Mouse (Mus musculus): Measurements from ENCODE around the gene Dnajc6. TPM values are rescaled to one million over a fixed set of nuclear protein-coding genes. Genes with fewer than 3 reads are reported as not detected.

Dnajc6 gene
- polyA plus RNA-seq, 1 experiment = 14.5 TPM

GRCm38 (mm10) chr4:101656056-101656455 lies 159.6 kb downstream of the Dnajc6 start:
- Histone ChIP-seq H3K27me3 (replicated peaks; ENCODE audit: control insufficient read depth, insufficient read depth, low read length) (no peaks in the 10 kb centered on the region), H3K4me3 (ENCODE audit: insufficient read depth, low read depth, low read length) (no peak overlapping the region), H3K27ac (ENCODE audit: insufficient read depth, low read depth, low read length) (0 out of 2 replicates have a peak overlapping the region, but pooled peaks have one; percentile 36), H3K4me1 (ENCODE audit: control insufficient read depth, insufficient read depth, low read length) (no peaks in the 10 kb centered on the region; the same call in 1 of the 2 replicates), H3K36me3 (ENCODE audit: control insufficient read depth, insufficient read depth, low read length) (no peaks in the 10 kb centered on the region; the same call in 1 of the 2 replicates)
- peak; percentile 66 for DNase-seq
- 59% methylated on average over 15 of the region's 15 CpGs for WGBS
- TF ChIP-seq CTCF (conservative IDR thresholded peaks at IDR 0.05; ENCODE audit: insufficient read depth, insufficient read length, low read depth, low read length) = no peak
- TF ChIP-seq POLR2A (IDR thresholded peaks at IDR 0.05; ENCODE audit: low read depth, low read length) = no peak

- 48% methylated on average over 6 of the region's 6 CpGs for WGBS
- no peak overlapping the region for H3K4me3 ChIP-seq (ENCODE audit: insufficient read depth, low read depth, low read length)
- peak overlapping the region; percentile 30 for H3K27ac ChIP-seq (ENCODE audit: insufficient read depth, low read depth, low read length)
- H3K36me3 ChIP-seq (ENCODE audit: control insufficient read depth, insufficient read depth, low read length) = no peaks in the 10 kb centered on the region; the same call in 1 of the 2 replicates
- H3K4me1 ChIP-seq (ENCODE audit: control insufficient read depth, insufficient read depth, low read length) = no peaks in the 10 kb centered on the region; the same call in 1 of the 2 replicates
- no peak for DNase-seq
- TF ChIP-seq CTCF (conservative IDR thresholded peaks at IDR 0.05; ENCODE audit: insufficient read depth, insufficient read length, low read depth, low read length) = no peak
- TF ChIP-seq POLR2A (IDR thresholded peaks at IDR 0.05; ENCODE audit: low read depth, low read length) = no peak
- H3K27me3 ChIP-seq (replicated peaks; ENCODE audit: control insufficient read depth, insufficient read depth, low read length) = no peaks in the 10 kb centered on the region
These were observed 160.6 kb downstream of the Dnajc6 start for GRCm38 (mm10) chr4:101656956-101657570.

- DNase-seq = peak; percentile 39
These were observed 167.8 kb downstream of the Dnajc6 start for GRCm38 (mm10) chr4:101664160-101664750.

GRCm38 (mm10) chr4:101664766-101665165 lies 168.3 kb downstream of the Dnajc6 start:
- 94% methylated on average over 4 of the region's 4 CpGs for WGBS
- no peaks in the 10 kb centered on the region for H3K27me3 ChIP-seq (replicated peaks; ENCODE audit: control insufficient read depth, insufficient read depth, low read length)
- TF ChIP-seq CTCF (conservative IDR thresholded peaks at IDR 0.05; ENCODE audit: insufficient read depth, insufficient read length, low read depth, low read length) (no peak), POLR2A (IDR thresholded peaks at IDR 0.05; ENCODE audit: low read depth, low read length) (no peak)
- H3K4me1 ChIP-seq (ENCODE audit: control insufficient read depth, insufficient read depth, low read length) = no peaks in the 10 kb centered on the region
- H3K36me3 ChIP-seq (ENCODE audit: control insufficient read depth, insufficient read depth, low read length) = no peaks in the 10 kb centered on the region
- H3K4me3 ChIP-seq (ENCODE audit: insufficient read depth, low read depth, low read length) = no peak overlapping the region
- no peak for DNase-seq
- no peak overlapping the region for H3K27ac ChIP-seq (ENCODE audit: insufficient read depth, low read depth, low read length)

More at GRCm38 (mm10) chr4:101664160-101664750, 167.8 kb downstream of the Dnajc6 start:
- Histone ChIP-seq H3K4me1 (ENCODE audit: control insufficient read depth, insufficient read depth, low read length) (no peaks in the 10 kb centered on the region), H3K36me3 (ENCODE audit: control insufficient read depth, insufficient read depth, low read length) (no peaks in the 10 kb centered on the region; the same call in 1 of the 2 replicates), H3K27ac (ENCODE audit: insufficient read depth, low read depth, low read length) (no peak overlapping the region), H3K27me3 (replicated peaks; ENCODE audit: control insufficient read depth, insufficient read depth, low read length) (no peaks in the 10 kb centered on the region), H3K4me3 (ENCODE audit: insufficient read depth, low read depth, low read length) (no peak overlapping the region)
- peak; percentile 34 for TF ChIP-seq CTCF (conservative IDR thresholded peaks at IDR 0.05; ENCODE audit: insufficient read depth, insufficient read length, low read depth, low read length)
- TF ChIP-seq POLR2A (IDR thresholded peaks at IDR 0.05; ENCODE audit: low read depth, low read length) = no peak
- WGBS = 81% methylated on average over 9 of the region's 9 CpGs

- Histone ChIP-seq H3K4me3 (ENCODE audit: insufficient read depth, low read depth, low read length) (no peak overlapping the region), H3K4me1 (ENCODE audit: control insufficient read depth, insufficient read depth, low read length) (0 out of 2 replicates have a peak, but pooled peaks cover 3% of the 10 kb centered on the region), H3K27ac (ENCODE audit: insufficient read depth, low read depth, low read length) (no peak overlapping the region), H3K27me3 (replicated peaks; ENCODE audit: control insufficient read depth, insufficient read depth, low read length) (no peaks in the 10 kb centered on the region), H3K36me3 (ENCODE audit: control insufficient read depth, insufficient read depth, low read length) (no peaks in the 10 kb centered on the region)
- TF ChIP-seq POLR2A (IDR thresholded peaks at IDR 0.05; ENCODE audit: low read depth, low read length) (no peak), CTCF (conservative IDR thresholded peaks at IDR 0.05; ENCODE audit: insufficient read depth, insufficient read length, low read depth, low read length) (no peak)
- DNase-seq = peak; percentile 43
- WGBS = 61% methylated on average over 5 of the region's 5 CpGs
These were observed 172.7 kb downstream of the Dnajc6 start for GRCm38 (mm10) chr4:101669161-101669560.

GRCm38 (mm10) chr4:101669811-101670210 lies 173.4 kb downstream of the Dnajc6 start:
- Histone ChIP-seq H3K27me3 (replicated peaks; ENCODE audit: control insufficient read depth, insufficient read depth, low read length) (no peaks in the 10 kb centered on the region), H3K36me3 (ENCODE audit: control insufficient read depth, insufficient read depth, low read length) (no peaks in the 10 kb centered on the region), H3K4me1 (ENCODE audit: control insufficient read depth, insufficient read depth, low read length) (0 out of 2 replicates have a peak, but pooled peaks cover 3% of the 10 kb centered on the region), H3K4me3 (ENCODE audit: insufficient read depth, low read depth, low read length) (no peak overlapping the region), H3K27ac (ENCODE audit: insufficient read depth, low read depth, low read length) (peak overlapping the region; percentile 46; the same call in 1 of the 2 replicates)
- 53% methylated on average over 5 of the region's 5 CpGs for WGBS
- peak; percentile 35 for DNase-seq
- no peak for TF ChIP-seq CTCF (conservative IDR thresholded peaks at IDR 0.05; ENCODE audit: insufficient read depth, insufficient read length, low read depth, low read length)
- no peak for TF ChIP-seq POLR2A (IDR thresholded peaks at IDR 0.05; ENCODE audit: low read depth, low read length)

GRCm38 (mm10) chr4:101674790-101675189 lies 178.3 kb downstream of the Dnajc6 start:
- Histone ChIP-seq H3K27me3 (replicated peaks; ENCODE audit: control insufficient read depth, insufficient read depth, low read length) (no peaks in the 10 kb centered on the region), H3K4me1 (ENCODE audit: control insufficient read depth, insufficient read depth, low read length) (0 out of 2 replicates have a peak, but pooled peaks cover 3% of the 10 kb centered on the region), H3K27ac (ENCODE audit: insufficient read depth, low read depth, low read length) (peak overlapping the region; percentile 56; the same call in 1 of the 2 replicates), H3K4me3 (ENCODE audit: insufficient read depth, low read depth, low read length) (no peak overlapping the region), H3K36me3 (ENCODE audit: control insufficient read depth, insufficient read depth, low read length) (no peaks in the 10 kb centered on the region)
- WGBS = 39% methylated on average over 5 of the region's 5 CpGs
- TF ChIP-seq CTCF (conservative IDR thresholded peaks at IDR 0.05; ENCODE audit: insufficient read depth, insufficient read length, low read depth, low read length) = no peak
- TF ChIP-seq POLR2A (IDR thresholded peaks at IDR 0.05; ENCODE audit: low read depth, low read length) = no peak
- DNase-seq = no peak

Data from kidney, adult 2 months (tissue).